Mouse (Mus musculus): ENCODE data around the gene Gjd2.

Gene Gjd2

GRCm38 (mm10) chr2:114013295-114013771 is at the start of gene Gjd2:
Gene Gjd2 (minus strand): TSS chr2:114013619.
- in situ Hi-C loops (cut with MboI, MseI) = no loop called here

GRCm38 (mm10) chr2:114060071-114060591 is 46.7 kb upstream of the Gjd2 start:
- in situ Hi-C loops (cut with MboI, MseI) = no loop called here

- in situ Hi-C loops (cut with MboI, MseI) = no loop called here
These were observed 46.2 kb upstream of the Gjd2 start for GRCm38 (mm10) chr2:114059608-114060007.

GRCm38 (mm10) chr2:114058226-114058796 is 44.9 kb upstream of the Gjd2 start:
- in situ Hi-C loops (cut with MboI, MseI) = no loop called here

GRCm38 (mm10) chr2:114057303-114057853 is 44.0 kb upstream of the Gjd2 start:
- in situ Hi-C loops (cut with MboI, MseI) = no loop called here

GRCm38 (mm10) chr2:114054129-114054528 is 40.7 kb upstream of the Gjd2 start:
- in situ Hi-C loops (cut with MboI, MseI) = no loop called here

GRCm38 (mm10) chr2:114052696-114053598 is 39.5 kb upstream of the Gjd2 start, which contains the start of gene Actc1:
Gene Actc1 (minus strand): TSS chr2:114053548.
- in situ Hi-C loops (cut with MboI, MseI) = no loop called here

- in situ Hi-C loops (cut with MboI, MseI) = no loop called here
These were observed 38.4 kb upstream of the Gjd2 start for GRCm38 (mm10) chr2:114051871-114052241.

GRCm38 (mm10) chr2:114051111-114051870 is 37.9 kb upstream of the Gjd2 start:
- in situ Hi-C loops (cut with MboI, MseI) = no loop called here

- in situ Hi-C loops (cut with MboI, MseI) = no loop called here
These were observed 36.7 kb upstream of the Gjd2 start for GRCm38 (mm10) chr2:114050150-114050549.

GRCm38 (mm10) chr2:114049372-114049771 is 36.0 kb upstream of the Gjd2 start:
- in situ Hi-C loops (cut with MboI, MseI) = loop anchor here (10.0 kb wide), 1 partner anchor 185 kb away; no protein-coding TSS in a partner anchor

GRCm38 (mm10) chr2:114047960-114048611 is 34.7 kb upstream of the Gjd2 start:
- in situ Hi-C loops (cut with MboI, MseI) = loop anchor here (10.0 kb wide), 1 partner anchor 187 kb away; no protein-coding TSS in a partner anchor

- in situ Hi-C loops (cut with MboI, MseI) = loop anchor here (10.0 kb wide), 1 partner anchor 189 kb away; no protein-coding TSS in a partner anchor
These were observed 32.8 kb upstream of the Gjd2 start for GRCm38 (mm10) chr2:114046151-114046664.

GRCm38 (mm10) chr2:114037926-114038325 is 24.5 kb upstream of the Gjd2 start:
- in situ Hi-C loops (cut with MboI, MseI) = no loop called here

- in situ Hi-C loops (cut with MboI, MseI) = no loop called here
These were observed 18.8 kb upstream of the Gjd2 start for GRCm38 (mm10) chr2:114032259-114032658.

- in situ Hi-C loops (cut with MboI, MseI) = no loop called here
These were observed 10.0 kb upstream of the Gjd2 start for GRCm38 (mm10) chr2:114023383-114023782.

GRCm38 (mm10) chr2:114020210-114020563 is 6.8 kb upstream of the Gjd2 start:
- in situ Hi-C loops (cut with MboI, MseI) = no loop called here

- in situ Hi-C loops (cut with MboI, MseI) = no loop called here
These were observed 6.2 kb upstream of the Gjd2 start for GRCm38 (mm10) chr2:114019474-114020209.

- in situ Hi-C loops (cut with MboI, MseI) = no loop called here
These were observed 4.7 kb upstream of the Gjd2 start for GRCm38 (mm10) chr2:114018136-114018535.

GRCm38 (mm10) chr2:114014839-114015238 is 1.4 kb upstream of the Gjd2 start:
- in situ Hi-C loops (cut with MboI, MseI) = no loop called here
